Mouse (Mus musculus) Patski (cell line): ENCODE results near the gene Cbfa2t3. TPM values are rescaled to one million over a fixed set of nuclear protein-coding genes. Genes with fewer than 3 reads are reported as not detected.

Experiments used
- ATAC-seq: fragments of 100-300 bp; one replicate; pipeline ENCODE4 v1.8.0; 2021
- CTCF ChIA-PET: fragments of 350-600 bp; sonication (Branson Sonifier 250); formaldehyde crosslinking; loops from one replicate; lab custom pipeline; 2022; ENCODE audit warnings: inconsistent platforms; lab: Charles Lee
- POLR2A ChIA-PET: fragments of 350-600 bp; sonication (Branson Sonifier 250); formaldehyde crosslinking; loops from one replicate; lab custom pipeline; 2022; ENCODE audit warnings: antibody characterized with exemption, inconsistent platforms; lab: Charles Lee
- DNase-seq: peaks from one replicate; pipeline ENCODE4 v3.0.0-alpha.2; 2011; ENCODE audit warnings: low read depth, low spot score
- H3K27me3 ChIP-seq: fragments of 371-371 bp; one replicate; pipeline ENCODE4 v1.5.1; 2021
- CTCF ChIP-seq: fragments of 100-300 bp; IDR thresholded peaks from one replicate; pipeline ENCODE4 v1.5.1; 2021
- in situ Hi-C: fragments of 300-500 bp; cut with MboI; formaldehyde crosslinking; loops from 3 replicates; pipeline ENCODE4 v1.11.1; 2018; ENCODE audit warnings: low pct_unique_long_range_greater_than_20kb, mixed read lengths
- polyA plus RNA-seq: library from polyadenylated mRNA; unstranded; gene quantifications from one replicate; pipeline ENCODE4 v1.2.3, GENCODE M21; 2021

Cbfa2t3 gene
- polyA plus RNA-seq, 1 experiment from 2014 or later, result 0.26 TPM

DNA sequence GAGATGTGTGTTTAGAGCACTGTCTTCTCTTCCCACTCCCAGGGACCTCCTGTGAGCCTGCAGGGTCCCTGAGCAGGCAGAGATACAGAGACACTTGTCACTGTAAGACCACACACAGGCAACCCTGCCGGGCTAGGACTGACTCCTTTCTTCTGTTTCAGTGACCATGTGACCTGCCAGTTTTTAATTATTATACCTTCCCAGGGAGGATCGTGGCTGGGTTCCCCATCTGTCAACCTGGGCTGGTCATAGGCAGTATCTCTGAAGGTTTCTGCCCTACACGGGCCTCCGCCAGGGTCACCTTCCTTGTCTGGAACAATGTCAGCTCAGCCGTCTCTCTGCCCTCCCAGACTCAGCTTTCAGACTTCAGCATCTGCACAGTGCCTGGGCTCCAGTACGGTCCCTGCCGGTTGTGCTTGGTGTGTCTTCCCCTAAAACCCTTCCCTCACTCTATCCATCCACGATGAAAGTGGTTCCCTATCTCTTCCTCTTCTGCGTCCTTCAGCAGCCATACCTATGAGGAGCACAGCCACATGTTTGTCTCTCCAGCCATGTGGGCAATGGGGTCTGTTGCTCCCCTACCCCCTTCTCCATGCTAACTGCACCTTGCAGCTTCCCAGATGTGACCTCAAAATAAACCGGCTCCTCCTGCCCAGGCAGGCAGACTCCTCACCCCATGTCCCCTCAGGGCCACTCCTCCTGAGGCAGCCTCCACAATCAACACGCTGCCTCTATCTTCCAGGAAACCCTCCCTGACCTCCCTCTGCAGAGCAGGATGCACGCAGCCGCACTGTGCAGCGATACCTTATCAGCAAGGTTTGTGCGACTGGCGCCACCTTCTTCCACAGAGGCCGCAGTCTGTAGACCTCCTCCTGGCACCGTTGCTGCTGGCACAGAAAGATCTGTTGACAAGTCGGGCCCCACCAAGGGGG lies 36.9 kb upstream of the Cbfa2t3 start:
- ChIA-PET CTCF (no interaction called here), POLR2A (no interaction called here)
- no peak for TF ChIP-seq CTCF
- ATAC-seq, result no peak
- in situ Hi-C loops, result no loop called here
- DNase-seq, result no peak
- peaks cover 41% of the 10 kb centered on the region for H3K27me3 ChIP-seq

DNA sequence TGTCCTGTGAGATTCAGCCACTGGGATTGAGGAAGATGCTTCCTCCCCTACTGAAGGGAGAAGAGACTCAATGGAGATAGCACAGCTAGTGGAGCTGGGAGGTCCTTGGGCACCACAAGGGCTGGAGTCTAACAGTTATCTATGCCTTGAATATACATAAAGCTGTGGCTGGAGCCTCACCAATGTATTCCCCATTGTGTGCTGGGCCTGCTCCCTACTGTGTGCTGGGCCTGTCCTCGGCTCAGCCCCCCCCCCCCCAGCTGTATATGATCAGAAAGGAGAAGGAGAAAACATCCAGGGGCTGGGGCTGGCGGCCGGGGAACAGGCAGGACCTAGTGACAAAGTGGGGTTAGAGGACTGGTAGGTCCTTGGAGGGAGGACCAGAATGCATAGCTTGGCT lies 36.2 kb upstream of the Cbfa2t3 start:
- H3K27me3 ChIP-seq, result peaks cover 41% of the 10 kb centered on the region
- in situ Hi-C loops, result no loop called here
- no peak for DNase-seq
- ChIA-PET POLR2A (no interaction called here), CTCF (no interaction called here)
- no peak for ATAC-seq
- TF ChIP-seq CTCF, result no peak

DNA sequence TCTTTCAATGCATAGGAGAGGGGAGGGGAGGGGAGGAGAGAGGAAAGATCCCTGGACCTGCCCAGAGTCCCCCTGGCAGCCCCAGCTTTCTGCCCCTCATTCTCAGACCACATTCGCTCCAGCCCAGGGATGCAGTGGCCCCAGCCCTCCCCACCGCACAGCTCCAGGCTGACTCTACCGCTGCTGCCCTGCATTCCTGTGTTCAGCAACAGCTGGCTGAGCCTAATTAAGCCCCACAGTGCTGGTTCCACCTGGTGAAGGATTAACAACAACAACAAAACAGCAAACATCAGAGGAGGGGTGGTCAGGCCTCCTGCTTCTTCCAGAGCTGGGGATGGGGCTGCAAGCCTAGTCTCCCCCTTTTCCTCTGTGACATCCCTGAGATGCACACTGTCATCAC lies 29.7 kb upstream of the Cbfa2t3 start:
- no peak for TF ChIP-seq CTCF
- POLR2A ChIA-PET, result no interaction called here
- in situ Hi-C loops, result no loop called here
- CTCF ChIA-PET, result no interaction called here
- ATAC-seq (no peak), DNase-seq (no peak)
- peaks cover 53% of the 10 kb centered on the region for H3K27me3 ChIP-seq

DNA sequence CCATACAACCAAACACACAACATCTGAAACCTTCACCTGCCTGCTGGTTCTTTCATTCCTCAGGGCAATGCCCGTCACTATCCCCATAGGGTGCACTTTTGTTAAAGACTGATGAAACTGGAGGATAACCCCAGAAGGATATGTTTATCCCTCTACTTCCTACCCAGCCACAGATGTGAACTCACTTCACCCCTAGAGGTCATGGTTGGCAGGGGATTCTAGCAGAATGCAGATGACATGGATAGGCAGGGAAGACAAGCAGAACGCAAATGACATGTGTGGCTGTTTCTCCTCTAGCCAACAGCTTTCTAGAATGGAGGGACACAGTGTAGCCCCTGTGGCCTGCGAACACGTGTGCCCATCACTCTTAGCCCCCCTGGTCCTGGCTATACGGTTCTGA lies 28.5 kb upstream of the Cbfa2t3 start:
- ATAC-seq, result no peak

DNA sequence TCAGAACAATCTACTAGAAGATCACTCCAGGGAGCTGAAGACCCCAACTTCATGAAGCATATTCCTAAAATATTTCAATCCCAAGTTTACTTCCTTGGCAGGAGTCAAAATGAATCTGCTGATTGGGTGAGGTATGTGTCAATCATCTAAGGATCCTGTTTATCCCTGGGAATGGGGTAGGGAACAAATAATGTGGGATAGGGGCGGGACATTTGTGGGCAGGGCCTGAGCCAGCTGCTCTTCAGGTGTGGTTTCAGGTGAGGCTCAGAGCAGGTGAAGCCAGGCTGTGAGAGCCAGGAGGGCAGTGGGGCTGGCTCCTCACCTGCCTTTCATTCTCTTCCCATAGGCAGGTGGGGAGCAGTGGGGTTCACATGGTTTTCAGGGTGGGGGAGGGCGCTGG lies 27.9 kb upstream of the Cbfa2t3 start:
- no peak for DNase-seq
- ChIA-PET POLR2A (no interaction called here), CTCF (no interaction called here)
- in situ Hi-C loops, result no loop called here
- TF ChIP-seq CTCF, result no peak
- peaks cover 59% of the 10 kb centered on the region for H3K27me3 ChIP-seq
- ATAC-seq, result no peak

More for the DNA sequence above, 28.5 kb upstream of the Cbfa2t3 start:
- ChIA-PET POLR2A (no interaction called here), CTCF (no interaction called here)
- in situ Hi-C loops, result no loop called here
- no peak for TF ChIP-seq CTCF
- no peak for DNase-seq
- H3K27me3 ChIP-seq, result peaks cover 59% of the 10 kb centered on the region

DNA sequence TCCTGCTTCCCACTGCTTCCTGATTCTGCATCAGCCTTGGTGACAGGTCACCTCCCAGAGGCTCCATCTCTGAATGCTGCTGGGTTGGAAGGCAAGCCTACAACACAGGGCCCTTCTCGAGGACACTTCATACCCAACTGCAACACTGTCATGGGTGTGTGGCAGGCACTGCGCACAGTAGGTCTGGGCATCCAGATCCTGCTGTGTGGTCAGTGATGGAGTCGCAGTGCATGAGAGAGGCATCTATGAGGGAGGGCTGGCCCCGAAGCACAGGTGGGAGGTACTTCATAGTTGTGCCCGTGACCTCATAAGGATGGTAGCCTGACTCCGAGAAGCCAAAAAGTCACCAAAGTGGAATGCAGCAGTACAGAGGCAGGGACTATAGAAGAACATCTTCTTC lies 26.3 kb upstream of the Cbfa2t3 start:
- TF ChIP-seq CTCF, result no peak
- ChIA-PET POLR2A (no interaction called here), CTCF (no interaction called here)
- H3K27me3 ChIP-seq, result peaks cover 71% of the 10 kb centered on the region
- in situ Hi-C loops, result no loop called here
- ATAC-seq (no peak), DNase-seq (no peak)

DNA sequence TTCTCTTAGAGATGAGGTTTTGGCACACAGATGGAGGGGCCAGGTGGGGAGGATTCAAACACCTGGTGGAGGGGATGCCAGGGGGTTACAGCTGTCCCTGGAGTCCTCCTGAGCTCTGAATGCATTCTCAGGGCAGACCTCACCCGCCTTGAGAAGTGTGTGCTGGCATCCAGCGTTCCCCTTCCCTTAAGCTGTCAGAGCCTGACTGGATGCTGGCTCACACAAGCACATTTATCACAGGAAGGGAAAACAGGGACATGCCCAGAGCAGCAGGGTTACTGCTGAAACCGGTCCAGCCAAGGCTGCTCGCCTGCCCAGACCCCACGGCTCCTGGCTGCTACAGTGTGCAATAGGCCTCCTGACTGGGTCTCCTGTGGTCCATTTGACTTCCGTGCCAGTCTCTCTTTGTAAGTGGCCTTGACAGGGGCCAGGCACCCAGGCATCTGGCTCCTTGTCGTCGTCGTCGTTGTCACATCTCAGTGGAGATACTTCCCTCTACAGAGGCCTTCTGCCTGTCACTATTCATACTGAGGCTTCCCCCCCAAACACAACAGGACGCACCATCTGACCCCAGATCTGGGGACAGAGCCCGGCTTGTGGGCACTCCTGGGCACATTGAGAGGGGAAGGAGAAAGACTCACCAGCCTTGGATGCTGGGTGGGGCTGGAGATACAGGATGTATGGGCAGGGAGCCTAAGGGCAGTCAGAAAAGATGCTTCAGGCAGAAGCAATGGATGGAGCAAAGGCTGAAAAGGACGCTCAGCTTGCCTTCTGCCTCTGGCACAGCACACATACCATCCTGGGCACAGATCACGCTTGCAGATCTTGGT lies 22.1 kb upstream of the Cbfa2t3 start:
- ChIA-PET CTCF (no interaction called here), POLR2A (no interaction called here)
- no peak for ATAC-seq
- no peak for DNase-seq
- no peak for TF ChIP-seq CTCF
- H3K27me3 ChIP-seq, result peaks cover 65% of the 10 kb centered on the region
- in situ Hi-C loops, result no loop called here

DNA sequence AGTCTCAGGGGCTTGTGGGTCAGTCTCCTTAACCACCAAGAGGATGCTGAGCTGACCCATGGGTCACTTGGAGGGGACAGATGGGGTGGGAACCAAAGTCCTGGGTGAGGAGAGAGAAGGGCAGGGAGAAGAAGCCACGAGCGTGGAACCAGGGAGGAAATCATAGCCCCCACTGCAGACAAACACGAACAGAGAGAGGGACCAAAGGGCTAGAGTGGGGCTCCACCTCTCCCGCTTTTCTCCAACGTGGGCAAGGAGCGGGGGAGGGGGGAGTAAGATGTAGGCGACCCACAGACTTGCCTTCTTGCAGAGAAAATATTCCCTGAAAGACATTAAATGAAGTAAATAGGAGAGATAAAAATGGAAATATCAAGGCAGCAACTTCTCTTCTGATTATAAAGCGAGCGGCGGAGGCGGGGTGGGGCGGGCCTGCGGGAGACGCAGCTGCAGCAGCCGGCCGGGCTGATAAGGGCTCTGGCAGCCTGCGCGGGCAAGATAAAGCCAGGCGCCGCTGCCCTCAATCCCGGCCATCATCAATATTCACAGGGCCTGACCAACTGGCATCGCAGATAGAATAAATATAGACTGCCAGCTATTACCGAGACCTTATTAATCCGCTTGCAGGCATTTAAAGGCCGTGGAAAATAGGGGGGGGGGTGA lies 21.3 kb upstream of the Cbfa2t3 start:
- TF ChIP-seq CTCF, result no peak
- ChIA-PET POLR2A (no interaction called here), CTCF (no interaction called here)
- ATAC-seq (no peak), DNase-seq (no peak)
- H3K27me3 ChIP-seq, result peaks cover 65% of the 10 kb centered on the region
- in situ Hi-C loops, result no loop called here

DNA sequence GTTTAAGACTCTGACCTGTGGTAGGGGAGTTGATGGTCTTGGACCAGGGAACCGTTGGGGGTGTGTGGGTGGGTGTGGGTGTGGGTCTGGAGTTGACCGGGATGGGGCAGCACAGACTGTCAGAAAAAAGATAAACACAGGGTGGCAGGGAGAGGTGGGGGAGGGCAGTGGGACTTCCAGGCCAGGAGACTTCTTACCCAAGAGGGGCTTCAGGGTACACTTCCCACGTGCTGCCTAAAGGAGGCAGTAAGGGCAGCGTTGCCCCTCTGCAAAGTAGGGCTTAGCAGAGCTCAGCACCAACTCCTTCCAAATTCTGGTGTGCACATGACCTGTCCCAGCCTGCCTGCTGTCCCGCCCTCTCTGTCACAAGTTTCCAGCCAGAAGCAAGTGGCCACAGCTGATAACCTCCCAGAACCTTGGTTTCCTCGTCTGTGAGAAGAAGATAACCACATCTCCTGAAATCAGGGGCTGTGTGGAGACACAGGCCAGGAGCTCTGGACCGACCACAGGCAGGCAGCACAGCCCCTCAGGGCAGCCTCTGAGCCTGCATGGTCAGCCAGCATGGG lies 20.7 kb upstream of the Cbfa2t3 start:
- H3K27me3 ChIP-seq, result peaks cover 71% of the 10 kb centered on the region
- ChIA-PET POLR2A (no interaction called here), CTCF (no interaction called here)
- TF ChIP-seq CTCF, result no peak
- DNase-seq (no peak), ATAC-seq (no peak)
- in situ Hi-C loops, result no loop called here

DNA sequence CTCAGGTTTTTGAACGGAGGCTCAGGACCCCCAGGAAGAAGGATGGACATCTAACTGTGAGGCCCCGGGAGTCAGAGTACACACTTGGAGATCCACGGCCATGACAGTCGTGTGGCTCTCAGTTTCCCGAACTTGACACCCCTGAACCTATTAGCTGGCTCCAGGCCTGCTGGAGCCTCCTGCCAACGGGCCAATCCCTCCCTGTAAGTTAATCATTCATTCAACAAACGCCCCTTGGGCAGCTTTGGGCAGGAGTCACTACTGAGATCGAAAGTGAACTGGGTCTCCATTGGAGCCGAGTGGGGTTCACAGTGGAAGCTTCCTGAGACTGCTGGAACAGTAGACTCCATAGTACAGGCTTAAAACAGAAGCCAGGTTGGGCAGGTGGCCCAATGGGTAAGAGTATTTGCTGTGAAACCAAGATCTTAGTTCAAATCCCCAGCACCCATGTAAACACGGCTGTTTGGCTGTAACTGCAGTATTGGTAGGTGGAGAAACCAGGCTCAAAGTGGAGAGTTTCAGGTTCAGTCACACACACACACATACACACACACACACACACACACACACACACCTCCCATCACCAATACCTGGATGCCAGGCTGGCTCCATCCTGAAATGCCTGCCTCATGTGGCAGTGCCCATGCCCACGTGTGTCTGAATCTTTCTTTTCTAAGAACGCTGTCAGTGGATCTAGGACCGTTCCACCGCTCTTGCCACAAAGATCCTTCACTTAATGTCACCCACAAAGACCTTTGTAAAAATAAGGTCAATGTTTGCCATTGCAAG lies 20.0 kb upstream of the Cbfa2t3 start:
- DNase-seq, result no peak
- peaks cover 74% of the 10 kb centered on the region for H3K27me3 ChIP-seq
- in situ Hi-C loops, result no loop called here
- ChIA-PET CTCF (no interaction called here), POLR2A (no interaction called here)
- no peak for TF ChIP-seq CTCF
- ATAC-seq, result no peak
